Mouse (Mus musculus) spleen, postnatal 14 days (tissue): ENCODE measurements around the gene Tmie.

Experiments used
- DNase-seq, 2 experiments: peaks; one replicate each; pipeline ENCODE4 v3.0.0; 2021 to 2022; ENCODE audit warnings: low spot score in 2 of 2

Tmie gene

GRCm38 (mm10) chr9:110888935-110889334 lies 9.0 kb upstream of the Tmie start:
- DNase-seq: no peak

GRCm38 (mm10) chr9:110887388-110888303 lies 7.7 kb upstream of the Tmie start:
- DNase-seq: no peak

DNA sequence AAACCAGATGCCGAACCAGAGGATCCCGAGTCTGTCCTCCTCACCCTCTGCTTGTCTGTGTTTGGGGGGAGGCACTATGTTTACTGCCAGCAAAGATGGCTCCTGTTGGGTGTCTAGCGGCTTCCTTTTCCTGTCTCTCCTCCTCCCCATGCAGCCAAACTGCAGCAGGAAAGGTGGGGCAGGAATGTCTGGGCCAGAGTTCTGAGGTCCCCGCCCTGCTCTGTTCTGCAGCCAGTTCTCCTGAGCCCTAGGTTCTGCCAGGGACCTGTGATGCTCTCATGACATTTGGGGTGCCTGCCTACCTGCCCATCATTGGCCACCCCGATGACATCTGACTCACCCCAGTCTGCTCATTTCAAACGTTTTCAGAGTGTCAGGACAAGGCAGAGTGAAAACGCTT lies 2.0 kb upstream of the Tmie start:
- no peak for DNase-seq

DNA sequence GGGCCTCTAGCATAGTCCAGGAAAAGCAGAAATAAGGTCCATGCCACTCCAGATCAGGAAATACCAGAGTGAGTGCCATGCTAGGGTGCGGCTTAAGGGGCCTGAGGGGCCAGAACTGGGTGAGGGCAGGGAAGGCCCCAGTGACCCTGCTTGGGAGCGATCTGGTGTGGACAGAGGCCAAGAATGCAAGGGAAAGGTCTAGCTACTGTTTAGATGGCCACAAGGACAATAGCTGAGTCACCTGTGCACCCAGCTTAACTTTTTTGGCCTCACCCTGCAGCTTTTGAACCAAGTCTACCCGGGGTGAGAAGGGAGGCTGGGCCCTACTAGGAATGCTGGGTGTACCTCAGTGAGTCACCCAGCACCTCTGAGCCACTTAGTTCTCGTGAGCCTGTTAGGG lies 859 bp upstream of the Tmie start:
- DNase-seq: no peak

- no peak for DNase-seq
These were observed 557 bp downstream of the Tmie start, which contains the start of gene Als2cl for GRCm38 (mm10) chr9:110879191-110879920. Als2cl (plus strand) TSS chr9:110879870.

GRCm38 (mm10) chr9:110877888-110878287 lies 2.0 kb downstream of the Tmie start:
- DNase-seq: no peak

GRCm38 (mm10) chr9:110877353-110877752 lies 2.6 kb downstream of the Tmie start:
- DNase-seq: no peak

GRCm38 (mm10) chr9:110875288-110875695 lies 4.6 kb downstream of the Tmie start:
- no peak for DNase-seq

- DNase-seq: no peak
These were observed 5.2 kb downstream of the Tmie start for GRCm38 (mm10) chr9:110874660-110875191.

DNA sequence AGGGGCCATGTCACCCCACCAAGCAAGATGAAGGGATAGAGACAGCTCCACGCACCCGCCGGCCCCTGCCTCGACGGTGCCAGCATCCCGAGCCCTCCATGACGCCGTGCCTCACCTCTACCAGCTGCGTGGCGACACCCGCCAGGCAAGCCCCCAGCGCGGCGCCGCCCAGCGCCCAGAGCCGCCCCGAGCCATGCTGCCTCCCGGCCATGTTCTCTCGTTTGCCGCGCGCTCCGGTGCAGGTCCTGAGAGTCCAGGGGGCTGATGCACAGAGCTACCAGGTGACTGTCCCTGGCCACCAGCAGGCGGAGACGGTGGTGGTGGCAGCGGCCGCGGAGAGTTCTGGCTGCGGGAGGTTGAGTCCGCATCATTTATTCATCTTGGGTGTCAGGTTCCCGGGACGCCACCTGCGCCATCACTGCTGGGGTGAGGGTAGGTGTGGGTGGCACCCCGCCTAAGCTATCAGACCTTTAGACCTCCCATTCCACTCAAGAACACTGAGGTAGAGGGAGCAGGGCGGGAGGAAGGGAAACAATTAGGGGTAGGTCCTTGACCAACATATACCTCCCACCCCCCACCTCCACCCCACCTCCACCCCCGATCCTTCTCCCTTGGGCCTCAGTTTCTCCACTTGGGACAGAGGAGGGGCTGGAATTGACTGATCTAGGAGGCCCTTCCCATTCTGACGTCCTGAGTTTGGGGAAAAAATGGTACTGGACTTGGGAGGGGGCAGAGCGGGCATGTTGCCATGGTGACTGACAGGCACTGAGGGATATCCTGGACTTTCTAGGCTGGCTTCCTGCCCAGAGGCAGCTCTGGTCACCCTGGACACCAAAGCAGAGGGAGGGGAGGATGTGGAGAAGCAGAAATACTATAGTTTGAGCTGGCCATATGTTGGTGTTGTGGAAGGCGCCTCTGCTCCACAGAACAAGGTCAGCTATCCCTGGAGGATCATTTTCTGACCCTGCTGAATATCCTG lies 5.9 kb downstream of the Tmie start:
- no peak for DNase-seq

DNA sequence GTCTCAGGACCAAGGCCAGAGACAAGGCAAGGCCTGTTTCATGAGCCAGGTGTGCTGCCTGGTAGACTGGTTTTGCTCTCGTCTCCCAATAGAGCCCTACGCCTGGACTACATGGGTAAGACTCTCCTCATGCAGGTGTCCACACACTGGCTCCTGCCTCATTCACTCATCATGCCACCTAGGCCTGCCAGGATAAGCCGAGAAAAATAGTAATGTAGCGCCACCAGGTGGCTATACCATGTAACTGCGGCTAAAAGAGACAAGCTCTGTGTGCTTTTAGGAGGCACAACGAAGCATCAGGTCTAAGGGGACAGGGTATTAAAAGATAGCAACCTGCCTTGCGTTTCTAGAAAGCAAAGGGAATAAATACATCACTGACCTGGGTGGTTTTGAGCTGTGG lies 8.9 kb downstream of the Tmie start:
- peak in 1 of 2 experiments; percentile 31 for DNase-seq

GRCm38 (mm10) chr9:110858967-110859596 lies 20.8 kb downstream of the Tmie start:
- DNase-seq: no peak

DNA sequence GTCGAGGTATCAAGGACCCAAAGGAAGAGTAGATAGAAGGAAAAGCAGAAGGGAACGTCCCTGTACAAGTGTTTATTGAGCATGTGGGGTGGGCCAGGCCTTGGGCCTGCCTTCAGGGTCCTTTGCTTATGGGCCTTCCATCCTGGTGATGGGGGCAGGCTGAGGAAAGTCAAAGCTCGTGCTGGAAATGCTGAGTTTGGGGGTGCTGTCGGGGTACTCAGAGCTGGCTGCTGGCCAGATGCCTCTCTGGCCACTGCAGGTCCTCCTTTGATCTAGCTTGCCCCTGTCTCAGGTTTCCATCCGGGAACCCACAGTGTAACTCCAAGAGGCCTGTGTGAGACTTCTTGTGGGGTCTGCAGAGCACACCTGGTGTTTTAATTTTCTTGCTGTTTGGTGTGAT lies 21.4 kb downstream of the Tmie start:
- DNase-seq: no peak

DNA sequence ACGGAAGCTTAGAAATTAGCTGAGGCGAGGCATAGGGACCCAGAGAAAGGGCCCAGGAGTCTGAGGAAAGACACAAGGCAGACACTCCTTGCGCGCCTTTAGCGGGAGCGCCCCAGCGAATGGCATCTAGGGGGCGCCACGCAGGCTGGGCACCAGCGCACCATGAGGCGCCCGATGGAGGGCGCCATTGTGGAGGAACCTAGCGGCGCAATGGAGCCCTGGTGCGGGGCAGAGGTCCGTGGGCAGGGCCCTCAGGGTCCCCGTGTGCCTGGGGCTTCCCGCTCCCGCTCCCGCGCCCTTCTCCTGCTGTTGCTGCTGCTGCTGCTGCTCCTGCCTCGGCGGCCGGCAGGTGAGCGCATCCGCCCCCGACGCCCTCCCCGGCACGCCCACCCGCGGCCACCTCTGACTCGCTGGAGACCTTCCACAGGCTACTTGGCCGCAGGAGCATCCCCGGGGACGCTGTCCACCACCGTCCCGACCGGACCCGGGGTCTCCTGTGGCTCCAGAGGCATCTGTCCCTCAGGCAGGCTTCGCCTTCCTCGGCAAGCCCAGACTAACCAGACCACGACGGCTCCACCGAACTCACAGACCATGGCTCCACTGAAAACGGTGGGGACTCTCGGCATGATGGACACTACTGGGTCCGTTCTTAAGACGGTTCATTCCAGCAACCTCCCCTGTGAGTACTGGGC lies 22.0 kb downstream of the Tmie start, which contains the start of gene Prss50:
Gene Prss50, plus strand, starts transcription at position 187 of the 692 bp plus-strand sequence.
- no peak for DNase-seq

- DNase-seq: no peak
These were observed 23.0 kb downstream of the Tmie start for GRCm38 (mm10) chr9:110856920-110857319.

GRCm38 (mm10) chr9:110855903-110856302 lies 24.0 kb downstream of the Tmie start:
- no peak for DNase-seq

- DNase-seq: no peak
These were observed 30.8 kb downstream of the Tmie start for GRCm38 (mm10) chr9:110849162-110849561.

DNA sequence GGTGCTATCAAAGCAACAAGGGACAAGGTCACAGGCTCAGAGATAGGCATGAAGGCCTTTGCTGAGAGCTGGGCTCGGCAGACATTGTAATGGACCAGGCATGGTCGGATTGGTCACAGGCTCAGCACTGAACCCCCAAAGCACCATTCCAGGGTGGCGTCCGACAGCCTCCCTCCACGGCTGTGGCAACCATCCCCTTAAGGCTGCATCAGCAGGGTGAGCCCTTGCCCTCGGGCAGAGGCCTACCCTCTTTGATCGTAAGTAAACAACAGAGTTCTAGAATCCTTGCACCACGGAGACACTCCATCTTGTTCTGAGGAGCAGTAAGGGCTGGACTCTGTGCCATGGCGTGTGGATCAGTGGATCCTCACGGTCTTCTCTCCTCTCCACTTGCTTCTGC lies 35.7 kb downstream of the Tmie start, which contains the start of gene Prss46:
Gene Prss46, plus strand, starts transcription at position 301 of the 400 bp plus-strand sequence.
- DNase-seq: no peak

GRCm38 (mm10) chr9:110841438-110841837 lies 38.5 kb downstream of the Tmie start:
- DNase-seq: no peak

GRCm38 (mm10) chr9:110840905-110841304 lies 39.0 kb downstream of the Tmie start:
- no peak for DNase-seq
